Mouse (Mus musculus) MEL-GATA-1-ER (cell line): ENCODE results near the gene Olfr195.
"Not testable (repeated sequence)": the region's sequence is repeated elsewhere in the genome, so short reads cannot be mapped to it uniquely, and the experiment has no call there.

ENCODE experiments used
- DNase-seq: peaks from one replicate; pipeline ENCODE4 v3.0.0-alpha.2; 2012; ENCODE audit warnings: low read depth; ENCODE audit errors: extremely low read depth

Olfr195 gene

DNA sequence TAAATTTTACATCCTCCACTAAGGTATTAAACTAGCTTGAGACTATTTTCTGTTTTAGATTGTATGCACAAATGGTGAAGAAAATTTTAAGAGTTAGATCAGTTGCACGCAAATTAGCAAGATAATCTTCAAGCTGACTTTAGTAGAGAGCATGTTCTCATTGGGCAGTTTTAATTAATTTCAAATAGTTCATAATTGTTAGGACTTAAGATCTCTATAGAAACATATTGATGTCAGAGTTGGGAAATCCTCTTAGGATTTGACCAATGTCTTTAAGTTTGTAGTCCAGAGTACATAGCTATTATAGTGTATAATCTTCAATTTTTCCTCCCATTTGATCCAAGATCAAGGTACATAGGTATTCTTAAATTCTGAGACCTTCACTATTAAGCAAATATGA, at the start of gene Olfr195:
Gene Olfr195 (plus strand): TSS at position 301 of the 400 bp plus-strand sequence.
- no peak for DNase-seq

DNA sequence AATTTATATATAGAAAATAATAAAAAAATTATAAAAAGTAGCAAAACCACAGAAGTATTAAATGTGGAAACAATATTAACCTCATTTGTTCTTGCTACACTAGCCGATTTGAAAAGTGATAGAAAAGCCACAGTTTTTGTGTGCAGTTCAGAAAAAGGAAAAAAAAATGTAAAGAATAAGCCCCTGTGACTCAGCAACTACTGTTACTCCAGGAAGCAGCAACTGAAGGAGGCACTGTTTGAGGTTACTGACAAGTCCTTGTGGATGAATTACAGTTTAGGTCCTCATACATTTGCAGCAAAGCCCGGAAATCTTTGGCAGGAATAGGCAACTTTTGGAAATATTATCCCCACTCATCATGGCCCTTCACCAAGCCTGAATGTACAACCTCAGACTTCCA, 41.5 kb upstream of the Olfr195 start:
- no peak for DNase-seq

DNA sequence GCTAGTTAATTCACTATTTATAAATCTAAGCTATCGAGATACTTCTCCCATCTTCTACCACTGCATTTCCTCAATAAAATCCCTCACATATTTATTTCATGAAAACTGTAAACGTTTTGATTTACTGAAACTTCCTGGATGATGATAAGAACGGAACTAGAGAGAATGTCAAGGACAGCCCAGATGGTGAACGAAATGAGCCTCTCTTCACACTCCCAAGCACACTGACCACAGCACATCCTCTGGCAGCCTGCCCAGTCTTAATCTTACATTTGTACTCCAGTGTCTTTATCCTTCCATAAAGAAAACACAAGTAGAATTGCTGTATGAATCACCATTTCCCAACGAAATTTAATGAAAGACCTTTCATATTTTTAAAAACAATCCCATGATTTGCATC, 38.3 kb upstream of the Olfr195 start:
- DNase-seq: not testable (repeated sequence)

DNA sequence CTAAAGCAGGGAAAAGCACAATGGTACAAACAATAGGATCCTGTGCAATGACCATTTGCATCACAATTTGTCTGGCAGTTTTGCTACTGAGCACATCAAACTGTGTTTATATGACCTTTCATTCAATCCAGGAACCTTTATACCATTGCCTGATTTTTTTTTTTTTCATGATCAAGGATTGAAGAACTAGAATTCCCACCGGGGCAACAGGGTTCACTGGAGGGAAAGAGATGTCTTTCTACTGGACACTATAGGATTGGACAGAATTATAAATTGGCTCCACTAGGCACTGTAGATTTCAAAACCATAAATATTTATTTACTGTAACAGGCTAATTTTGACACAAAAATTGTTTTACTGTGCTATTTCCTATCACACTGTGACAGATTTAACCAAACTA, 35.1 kb upstream of the Olfr195 start, which contains the start of gene Olfr193:
Gene Olfr193 (minus strand): TSS at position 101 of the 400 bp plus-strand sequence.
- no peak for DNase-seq

DNA sequence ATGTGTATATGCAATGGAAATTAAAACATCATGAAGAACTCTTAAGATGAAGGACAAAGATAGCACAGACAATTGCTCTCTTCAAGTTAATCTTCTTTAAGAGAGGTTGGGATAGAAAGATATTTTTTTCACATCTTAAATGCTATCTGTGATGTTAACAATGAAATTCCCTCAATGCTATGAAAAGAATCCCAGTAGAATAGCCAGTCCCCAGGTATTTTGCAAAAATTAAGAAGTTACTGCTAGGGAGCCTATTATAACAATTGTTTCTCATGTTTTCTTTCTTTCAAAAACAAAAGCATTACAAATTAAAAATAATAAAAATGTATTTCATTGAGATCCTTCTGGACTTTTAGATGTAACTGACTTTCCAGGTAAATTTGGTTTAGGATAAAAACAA, 25.9 kb upstream of the Olfr195 start, which contains the start of gene Olfr194:
Gene Olfr194 (minus strand): TSS at position 101 of the 400 bp plus-strand sequence.
- no peak for DNase-seq

DNA sequence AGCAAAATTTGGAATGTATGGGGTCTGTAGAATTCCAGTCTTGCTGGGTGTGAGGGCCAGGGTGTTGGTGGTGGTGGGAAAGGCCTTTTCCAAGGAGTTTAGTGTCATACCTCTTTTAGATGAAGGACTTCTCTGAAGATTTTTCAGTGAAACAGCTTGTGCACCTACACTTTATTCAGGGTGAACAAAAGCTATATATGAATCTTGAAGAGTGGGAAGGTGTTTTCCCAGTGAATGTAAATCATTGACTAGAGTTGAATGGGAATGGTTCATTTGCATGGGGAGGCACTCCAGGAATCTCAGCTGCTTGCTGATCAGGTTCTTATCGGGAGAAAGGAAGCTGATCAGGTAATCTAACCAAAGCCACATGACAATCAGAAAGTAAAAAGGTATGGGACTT, 16.1 kb upstream of the Olfr195 start:
- no peak for DNase-seq

DNA sequence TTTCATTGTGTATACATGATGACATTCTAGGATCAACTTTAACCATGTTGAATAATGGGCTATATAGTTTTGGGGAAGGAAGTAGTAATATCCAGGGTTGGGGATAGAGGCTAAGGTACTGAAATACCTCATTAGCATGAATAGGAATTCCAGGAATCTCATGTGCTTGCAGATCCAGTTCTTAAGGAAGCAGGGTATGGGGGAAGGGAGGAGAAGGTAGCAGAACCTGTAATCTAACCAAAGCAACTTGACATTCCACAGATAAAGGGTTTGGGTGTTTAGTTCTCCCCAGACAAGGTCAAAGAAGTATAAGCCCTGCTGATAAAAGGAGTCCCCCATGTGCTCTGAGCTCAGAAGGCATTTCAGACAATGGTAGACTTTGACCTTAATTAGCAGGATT, 5.7 kb upstream of the Olfr195 start:
- DNase-seq: no peak

DNA sequence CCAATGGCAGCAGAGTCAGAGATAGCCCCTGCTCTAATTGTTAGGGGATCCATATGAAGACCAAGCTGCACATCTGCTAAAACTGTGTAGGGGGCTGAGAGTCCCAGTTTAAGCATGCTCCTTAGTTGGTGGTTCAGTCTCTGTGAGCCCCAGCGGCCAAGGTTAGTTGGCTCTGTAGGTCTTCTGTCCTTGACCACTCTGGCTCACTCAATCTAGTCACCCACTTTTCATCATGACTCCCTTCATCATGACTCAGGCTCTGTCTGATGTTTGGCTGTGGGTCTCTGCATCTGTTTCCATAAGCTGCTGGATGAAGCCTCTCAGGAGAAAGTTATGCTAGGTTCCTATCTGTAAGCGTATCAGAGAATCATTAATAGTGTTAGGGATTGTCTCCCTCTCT, 5.2 kb downstream of the Olfr195 start:
- DNase-seq: no peak

DNA sequence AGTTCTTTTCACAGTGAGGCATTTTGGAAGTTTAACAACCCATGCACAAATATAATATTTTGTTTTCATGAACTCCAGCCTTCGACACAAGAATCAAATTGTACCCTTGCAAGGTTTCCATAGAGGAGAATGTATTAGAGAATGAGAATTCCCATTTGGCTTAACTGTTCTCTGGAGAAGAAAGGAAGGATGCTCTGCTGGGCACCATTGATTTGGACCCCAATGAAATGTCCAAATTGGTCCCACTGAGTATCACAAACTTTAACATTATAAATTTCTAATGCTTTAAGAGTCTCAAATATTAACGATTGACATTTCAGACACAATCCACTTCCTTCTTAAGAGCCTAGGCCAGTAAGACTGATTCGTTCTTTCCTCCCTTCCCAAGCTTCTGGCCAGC, 23.5 kb downstream of the Olfr195 start, which contains the start of gene Olfr196:
Gene Olfr196 (minus strand): TSS at position 101 of the 400 bp plus-strand sequence.
- DNase-seq: no peak
